Mouse (Mus musculus): ENCODE results near the gene Gm49405.
"Not testable (repeated sequence)": the region's sequence is repeated elsewhere in the genome, so short reads cannot be mapped to it uniquely, and the experiment has no call there.

Gene Gm49405

GRCm38 (mm10) chr19:4017921-4018587, 17.6 kb downstream of the Gm49405 start:
- no peak for DNase-seq

- DNase-seq = peak; percentile 86
These were observed 18.5 kb downstream of the Gm49405 start for GRCm38 (mm10) chr19:4018743-4019583.

GRCm38 (mm10) chr19:4023185-4023584, 22.8 kb downstream of the Gm49405 start:
- no peak for DNase-seq

GRCm38 (mm10) chr19:4027576-4027975, 27.1 kb downstream of the Gm49405 start:
- DNase-seq = no peak

GRCm38 (mm10) chr19:4032668-4033067, 32.2 kb downstream of the Gm49405 start:
- no peak for DNase-seq

- DNase-seq = no peak
These were observed 32.9 kb downstream of the Gm49405 start for GRCm38 (mm10) chr19:4033298-4033697.

GRCm38 (mm10) chr19:4033742-4034141, 33.3 kb downstream of the Gm49405 start:
- no peak for DNase-seq

- DNase-seq = peak; percentile 12
These were observed 36.1 kb downstream of the Gm49405 start for GRCm38 (mm10) chr19:4036327-4037045.

GRCm38 (mm10) chr19:4037154-4037787, 36.8 kb downstream of the Gm49405 start:
- DNase-seq = not testable (repeated sequence)

GRCm38 (mm10) chr19:4037788-4038232, 37.4 kb downstream of the Gm49405 start, which contains the start of gene Gstp1:
Gene Gstp1 (minus strand): TSS chr19:4037985.
- peak; percentile 81 for DNase-seq

GRCm38 (mm10) chr19:4040941-4041340, 40.5 kb downstream of the Gm49405 start:
- not testable (repeated sequence) for DNase-seq

GRCm38 (mm10) chr19:4041500-4041899, 41.1 kb downstream of the Gm49405 start:
- not testable (repeated sequence) for DNase-seq

- no peak for DNase-seq
These were observed 41.7 kb downstream of the Gm49405 start for GRCm38 (mm10) chr19:4042124-4042523.

GRCm38 (mm10) chr19:4044109-4044508, 43.7 kb downstream of the Gm49405 start:
- not testable (repeated sequence) for DNase-seq

- DNase-seq = peak; percentile 78
These were observed 45.8 kb downstream of the Gm49405 start, which contains the start of gene Gstp2 for GRCm38 (mm10) chr19:4045966-4046865. Gene Gstp2 (minus strand): TSS chr19:4046023.

GRCm38 (mm10) chr19:4046866-4047254, 46.4 kb downstream of the Gm49405 start:
- no peak for DNase-seq

- DNase-seq = peak; percentile 87
These were observed 47.4 kb downstream of the Gm49405 start for GRCm38 (mm10) chr19:4047859-4048258.

- not testable (repeated sequence) for DNase-seq
These were observed 48.6 kb downstream of the Gm49405 start for GRCm38 (mm10) chr19:4049069-4049468.

GRCm38 (mm10) chr19:4051016-4051415, 50.6 kb downstream of the Gm49405 start:
- DNase-seq = no peak

GRCm38 (mm10) chr19:4051741-4052515, 51.5 kb downstream of the Gm49405 start:
- DNase-seq = peak; percentile 69
